Comparison of ENCODE assay signal across 8 mouse cellular contexts in genomic region chr3:82144725-82145125, GRCm38 (mm10). TPM values are rescaled to one million over a fixed set of nuclear protein-coding genes. Genes with fewer than 3 reads are reported as not detected.
A peak's percentile ranks its signal among the peaks of the same experiment; 100 is the strongest.
DNase-seq lines count a peak whose midpoint lies in the region; ATAC-seq lines count a peak whose summit lies in the region.

No protein-coding gene starts in this region.

- ATAC-seq in embryonic facial prominence, embryonic 11.5 days (replicated peaks; ENCODE audit: insufficient number of reproducible peaks, low FRiP score, low TSS enrichment, low read depth): 0 out of 2 replicates have a peak, but pooled peaks have one; percentile 44
- ATAC-seq in heart, embryonic 15.5 days (replicated peaks; ENCODE audit: insufficient number of reproducible peaks, insufficient read depth, low FRiP score, low read depth): peak; percentile 36
- ATAC-seq in liver, embryonic 12.5 days: peak; percentile 17; the same call in 1 of the 2 replicates

- WGBS in embryonic facial prominence, embryonic 11.5 days: 10% methylated on average over 14 of the region's 14 CpGs
- WGBS in heart, embryonic 15.5 days: 2% methylated on average over 14 of the region's 14 CpGs
- 10% methylated on average over 14 of the region's 14 CpGs for WGBS in liver, embryonic 12.5 days (ENCODE audit: insufficient replicate concordance)

- no peaks in the 10 kb centered on the region for H3K27me3 ChIP-seq in embryonic facial prominence, embryonic 11.5 days (ENCODE audit: control insufficient read depth, insufficient read depth, low read length)
- H3K27me3 ChIP-seq in heart, embryonic 15.5 days: no peaks in the 10 kb centered on the region
- H3K27me3 ChIP-seq in liver, embryonic 12.5 days (replicated peaks): no peaks in the 10 kb centered on the region; the same call in 1 of the 2 replicates

- 0 out of 2 replicates have a peak, but pooled peaks cover 2% of the 10 kb centered on the region for H3K4me1 ChIP-seq in embryonic facial prominence, embryonic 11.5 days (ENCODE audit: control insufficient read depth, insufficient read depth, low read length)
- peaks cover 9% of the 10 kb centered on the region; the same call in 1 of the 2 replicates for H3K4me1 ChIP-seq in heart, embryonic 15.5 days (replicated peaks)
- H3K4me1 ChIP-seq in liver, embryonic 12.5 days: peaks cover 13% of the 10 kb centered on the region

- peak overlapping the region; percentile 62 for H3K9ac ChIP-seq in embryonic facial prominence, embryonic 11.5 days (replicated peaks; ENCODE audit: low read length)
- H3K9ac ChIP-seq in heart, embryonic 15.5 days: peak overlapping the region; percentile 72
- peak overlapping the region; percentile 41; the same call in 1 of the 2 replicates for H3K9ac ChIP-seq in liver, embryonic 12.5 days

- no peaks in the 10 kb centered on the region for H3K36me3 ChIP-seq in embryonic facial prominence, embryonic 11.5 days (replicated peaks; ENCODE audit: control insufficient read depth, insufficient read depth, low read depth, low read length)
- no peaks in the 10 kb centered on the region for H3K36me3 ChIP-seq in heart, embryonic 15.5 days
- H3K36me3 ChIP-seq in liver, embryonic 12.5 days: no peaks in the 10 kb centered on the region

- H3K4me3 ChIP-seq in embryonic facial prominence, embryonic 11.5 days (ENCODE audit: low read depth, low read length): peak overlapping the region; percentile 40
- H3K4me3 ChIP-seq in heart, embryonic 15.5 days: peak overlapping the region; percentile 67
- H3K4me3 ChIP-seq in liver, embryonic 12.5 days: peak overlapping the region; percentile 55

- H3K4me2 ChIP-seq in embryonic facial prominence, embryonic 11.5 days (ENCODE audit: low read depth, low read length): peak overlapping the region; percentile 83
- peak overlapping the region; percentile 78 for H3K4me2 ChIP-seq in heart, embryonic 15.5 days
- H3K4me2 ChIP-seq in liver, embryonic 12.5 days: peak overlapping the region; percentile 75

- peak; percentile 14 to 36 for DNase-seq in left cerebral cortex, postnatal 36 days (ENCODE audit: low spot score in 2 of 2)
- DNase-seq in left cerebral cortex, adult 11 months (ENCODE audit: low spot score): no peak
- DNase-seq in embryonic facial prominence, embryonic 11.5 days (ENCODE audit: low spot score): no peak
- DNase-seq in right cerebral cortex, postnatal 25 days: peak; percentile 17
- DNase-seq in spleen, adult 18-20 months: no peak
- DNase-seq in adrenal gland, postnatal 25 days: no peak

- H3K27ac ChIP-seq in embryonic facial prominence, embryonic 11.5 days (replicated peaks; ENCODE audit: low read depth, low read length): no peak overlapping the region
- peak overlapping the region; percentile 67 for H3K27ac ChIP-seq in heart, embryonic 15.5 days
- H3K27ac ChIP-seq in liver, embryonic 12.5 days: no peak overlapping the region

- H3K9me3 ChIP-seq in embryonic facial prominence, embryonic 11.5 days (replicated peaks; ENCODE audit: control insufficient read depth, low read length): no peaks in the 10 kb centered on the region
- H3K9me3 ChIP-seq in heart, embryonic 15.5 days (replicated peaks): no peaks in the 10 kb centered on the region
- no peaks in the 10 kb centered on the region for H3K9me3 ChIP-seq in liver, embryonic 12.5 days (replicated peaks)

- intact Hi-C loops in left cerebral cortex, postnatal 36 days (cut with DNase I): loop anchor here (5.0 to 10.0 kb wide), 3 partner anchors 37 to 190 kb away; no protein-coding TSS in a partner anchor

RNA-seq across cellular contexts. Expression of gene Gucy1a1, which starts 0.9 kb away (rescaled TPM):
- 10 to 100 TPM; 72.3 to 85.1 TPM for total RNA-seq in left cerebral cortex, postnatal 36 days (2021)
- polyA plus RNA-seq in embryonic facial prominence, embryonic 11.5 days (2014; fragmentation: Nextera tagmentation; extraction: Ambion mirVana): 3.0 and 3.6 TPM in 2 replicates
- polyA plus RNA-seq in heart, embryonic 15.5 days (2015; fragmentation: Nextera tagmentation; extraction: Ambion mirVana): 39.1 and 46.6 TPM in 2 replicates
- polyA plus RNA-seq in liver, embryonic 12.5 days (2016; fragmentation: Nextera tagmentation; extraction: Ambion mirVana): 9.8 TPM in 2 replicates
- total RNA-seq in adrenal gland, postnatal 25 days (2021): 17.8 and 23.9 TPM in 2 replicates

Comparison
In these comparisons a context has a peak if more than half of its experiments do, and no peak if none do; other contexts are left out.
1. DNase-seq: peak in left cerebral cortex, postnatal 36 days (2 of 2) and right cerebral cortex, postnatal 25 days (single experiment); none in left cerebral cortex, adult 11 months (single experiment), embryonic facial prominence, embryonic 11.5 days (single experiment), spleen, adult 18-20 months (0 of 2) and adrenal gland, postnatal 25 days (single experiment).
2. Peak in every context shown above with its lines, with median percentiles within 50 percentile points of each other: ATAC-seq, H3K4me2 ChIP-seq, H3K4me3 ChIP-seq and H3K9ac ChIP-seq.